Mouse (Mus musculus) stomach, postnatal 0 days (tissue): Measurements from ENCODE around the gene Htr6.

ENCODE experiments used
- CTCF ChIP-seq: IDR thresholded peaks from 2 replicates; pipeline ENCODE4 v1.5.1; 2016; ENCODE audit warnings: antibody characterized with exemption, low read depth, mild to moderate bottlenecking, moderate library complexity
- EP300 ChIP-seq: optimal IDR thresholded peaks from 2 replicates; pipeline ENCODE3; 2016; ENCODE audit warnings: antibody characterized with exemption

DNA sequence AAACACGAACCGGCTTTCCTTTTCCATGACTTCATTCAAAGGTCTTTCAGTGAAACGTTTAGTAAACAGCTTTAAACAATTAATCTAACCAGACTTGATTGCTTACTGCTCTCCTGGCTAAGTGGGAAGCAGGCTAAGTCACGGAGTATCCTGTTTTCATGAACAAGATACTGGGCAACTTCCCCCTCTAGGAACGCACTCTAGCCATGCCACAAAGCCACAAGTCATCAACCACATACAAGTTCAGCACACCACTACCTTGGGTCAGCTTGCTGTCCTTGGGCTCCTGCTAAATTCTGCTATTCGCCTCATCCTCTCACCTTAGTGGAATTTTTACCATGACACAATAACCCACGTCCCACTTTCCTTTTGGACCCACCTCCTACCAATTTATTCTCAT, 45.6 kb upstream of the Htr6 start:
- TF ChIP-seq CTCF (no peak), EP300 (no peak)
